Mouse (Mus musculus): ENCODE measurements around the gene Kctd12b. TPM values are rescaled to one million over a fixed set of nuclear protein-coding genes. Genes with fewer than 3 reads are reported as not detected.

The Kctd12b gene
- 5.4 and 6.3 TPM in 2 replicates for polyA plus RNA-seq (2015; fragmentation: Nextera tagmentation; extraction: Ambion mirVana)

DNA sequence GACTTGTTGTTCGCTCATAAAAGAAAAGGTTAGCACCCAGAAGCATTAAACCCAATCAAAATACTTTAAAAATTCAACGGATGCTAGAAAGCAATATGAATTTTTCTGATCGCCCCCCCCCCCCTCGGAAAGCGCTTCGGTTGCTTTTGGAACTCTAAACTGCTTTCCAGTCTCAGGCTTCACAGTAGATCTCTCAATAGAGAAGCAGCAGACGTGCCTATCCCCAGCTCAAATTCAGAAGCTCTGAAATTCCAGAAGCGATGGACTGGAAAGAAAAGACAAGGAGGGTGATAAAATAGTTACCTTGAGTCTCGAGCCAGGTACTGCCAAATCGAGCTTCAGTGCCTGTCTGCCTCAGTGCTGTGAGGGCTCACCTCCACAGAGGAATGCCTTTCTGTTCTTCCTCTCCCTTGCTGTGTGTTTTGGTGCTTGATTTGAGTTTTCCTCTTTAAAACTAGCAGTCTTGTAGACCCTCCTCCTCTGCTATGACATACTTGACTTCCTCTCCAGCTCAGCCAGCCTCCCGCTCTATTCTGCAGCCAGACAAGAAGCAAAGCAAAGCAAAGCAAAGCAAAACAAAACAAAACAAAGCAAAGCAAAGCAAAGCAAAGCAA lies at the start of gene Kctd12b:
Kctd12b (minus strand) TSS at position 610 of the 614 bp plus-strand sequence.
- Histone ChIP-seq H3K36me3 (ENCODE audit: control insufficient read depth, insufficient read depth) (no peaks in the 10 kb centered on the region), H3K27ac (ENCODE audit: low read length) (peak within 1 kb of the TSS; percentile 74), H3K4me3 (ENCODE audit: low read length) (peak within 1 kb of the TSS; percentile 57), H3K4me2 (ENCODE audit: low read depth, low read length) (peak within 1 kb of the TSS; percentile 57), H3K4me1 (ENCODE audit: control insufficient read depth, insufficient read depth, low read length) (no peaks in the 10 kb centered on the region), H3K9ac (ENCODE audit: low read length) (peak within 1 kb of the TSS; percentile 63), H3K27me3 (ENCODE audit: control insufficient read depth, insufficient read depth, low read length) (no peaks in the 10 kb centered on the region), H3K9me3 (replicated peaks; ENCODE audit: control insufficient read depth, low read length) (no peaks in the 10 kb centered on the region)
- no peak; the same call in 1 of the 2 replicates for ATAC-seq (replicated peaks; ENCODE audit: extremely low read depth, insufficient read depth, low FRiP score)
- 15% methylated on average over 11 of the region's 11 CpGs for WGBS

DNA sequence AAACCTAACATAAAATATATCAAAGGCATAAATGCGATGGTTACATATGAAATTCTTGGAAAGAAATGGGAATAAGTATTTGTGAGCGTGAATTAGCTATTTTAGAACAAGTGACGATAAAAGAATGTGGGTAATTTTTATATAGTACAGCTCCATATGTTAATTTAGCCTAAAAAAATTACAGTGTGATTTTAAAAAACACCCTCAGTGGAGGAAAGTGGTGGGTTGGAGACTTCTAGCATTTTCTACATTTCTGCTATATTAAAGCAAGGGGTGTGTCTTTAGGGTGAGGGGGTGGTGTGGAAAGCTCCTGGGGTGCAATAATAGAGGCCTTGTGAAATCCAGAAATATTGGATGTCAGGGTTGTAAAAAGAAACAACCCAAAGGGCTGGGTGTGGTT lies 46.3 kb upstream of the Kctd12b start:
- no peaks in the 10 kb centered on the region for H3K4me1 ChIP-seq (ENCODE audit: control insufficient read depth, insufficient read depth, low read length)
- no peak for ATAC-seq (replicated peaks; ENCODE audit: extremely low read depth, insufficient read depth, low FRiP score)
- no peaks in the 10 kb centered on the region for H3K27me3 ChIP-seq (ENCODE audit: control insufficient read depth, insufficient read depth, low read length)
- WGBS = 75% methylated on average over 3 of the region's 3 CpGs
- no peak overlapping the region for H3K27ac ChIP-seq (ENCODE audit: low read length)
- H3K36me3 ChIP-seq (ENCODE audit: control insufficient read depth, insufficient read depth) = no peaks in the 10 kb centered on the region; the same call in 1 of the 2 replicates
- no peak overlapping the region for H3K4me2 ChIP-seq (ENCODE audit: low read depth, low read length)
- H3K4me3 ChIP-seq (ENCODE audit: low read length) = no peak overlapping the region
- no peaks in the 10 kb centered on the region for H3K9me3 ChIP-seq (replicated peaks; ENCODE audit: control insufficient read depth, low read length)
- no peak overlapping the region for H3K9ac ChIP-seq (ENCODE audit: low read length)

DNA sequence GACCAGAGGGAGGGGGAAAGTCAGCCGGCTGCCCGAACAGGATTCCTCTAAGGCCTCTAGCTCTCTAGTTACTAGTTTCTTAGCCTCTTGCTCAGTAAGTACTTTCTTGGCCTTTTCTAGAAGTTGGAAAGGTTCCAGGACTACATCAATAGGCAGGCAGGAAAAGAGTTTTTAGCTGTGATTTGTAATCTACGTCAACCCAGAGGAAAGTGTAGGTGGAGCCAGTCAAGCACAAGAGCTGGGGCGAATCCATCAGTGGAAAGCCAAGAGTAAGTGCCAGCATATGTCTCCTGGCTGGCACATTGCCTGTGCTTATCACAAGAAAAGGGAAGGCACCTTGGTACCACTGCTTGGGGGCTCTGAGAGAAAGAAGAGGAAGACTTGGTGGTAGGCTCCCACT lies 39.5 kb upstream of the Kctd12b start:
- H3K36me3 ChIP-seq (ENCODE audit: control insufficient read depth, insufficient read depth) = 0 out of 2 replicates have a peak, but pooled peaks cover 2% of the 10 kb centered on the region
- H3K9ac ChIP-seq (ENCODE audit: low read length) = no peak overlapping the region
- no peak overlapping the region for H3K4me2 ChIP-seq (ENCODE audit: low read depth, low read length)
- no peak for ATAC-seq (replicated peaks; ENCODE audit: extremely low read depth, insufficient read depth, low FRiP score)
- H3K4me1 ChIP-seq (ENCODE audit: control insufficient read depth, insufficient read depth, low read length) = no peaks in the 10 kb centered on the region
- H3K27ac ChIP-seq (ENCODE audit: low read length) = no peak overlapping the region
- no peaks in the 10 kb centered on the region for H3K27me3 ChIP-seq (ENCODE audit: control insufficient read depth, insufficient read depth, low read length)
- WGBS = 64% methylated on average over 4 of the region's 4 CpGs
- H3K9me3 ChIP-seq (replicated peaks; ENCODE audit: control insufficient read depth, low read length) = no peaks in the 10 kb centered on the region
- H3K4me3 ChIP-seq (ENCODE audit: low read length) = no peak overlapping the region

DNA sequence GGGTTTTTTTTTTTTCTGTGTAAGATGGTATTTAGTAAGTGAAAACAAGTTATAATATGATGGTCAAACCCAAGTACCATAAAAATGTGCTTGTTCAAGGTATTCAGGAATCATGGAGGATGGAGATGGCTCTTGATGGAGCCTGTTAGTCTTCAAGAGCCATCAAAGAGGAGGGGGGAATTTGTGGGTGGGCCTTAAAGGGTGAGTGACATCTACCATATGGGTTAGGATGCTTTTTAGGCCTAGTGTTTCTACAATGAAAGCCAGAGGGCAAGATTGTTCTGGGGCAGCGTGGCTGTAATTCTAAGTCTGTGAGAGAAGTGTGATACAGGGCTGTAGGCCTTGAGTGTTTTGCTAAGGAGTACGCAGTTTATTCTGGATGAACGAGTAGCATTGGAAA lies 28.2 kb upstream of the Kctd12b start:
- H3K9me3 ChIP-seq (replicated peaks; ENCODE audit: control insufficient read depth, low read length) = no peaks in the 10 kb centered on the region
- H3K27ac ChIP-seq (ENCODE audit: low read length) = no peak overlapping the region
- ATAC-seq (replicated peaks; ENCODE audit: extremely low read depth, insufficient read depth, low FRiP score) = no peak
- peak overlapping the region; percentile 46 for H3K9ac ChIP-seq (ENCODE audit: low read length)
- WGBS = 39% methylated on average over 3 of the region's 3 CpGs
- H3K36me3 ChIP-seq (ENCODE audit: control insufficient read depth, insufficient read depth) = no peaks in the 10 kb centered on the region
- peak overlapping the region; percentile 63 for H3K4me2 ChIP-seq (ENCODE audit: low read depth, low read length)
- H3K4me3 ChIP-seq (ENCODE audit: low read length) = peak overlapping the region; percentile 47
- no peaks in the 10 kb centered on the region for H3K4me1 ChIP-seq (ENCODE audit: control insufficient read depth, insufficient read depth, low read length)
- no peaks in the 10 kb centered on the region for H3K27me3 ChIP-seq (ENCODE audit: control insufficient read depth, insufficient read depth, low read length)

DNA sequence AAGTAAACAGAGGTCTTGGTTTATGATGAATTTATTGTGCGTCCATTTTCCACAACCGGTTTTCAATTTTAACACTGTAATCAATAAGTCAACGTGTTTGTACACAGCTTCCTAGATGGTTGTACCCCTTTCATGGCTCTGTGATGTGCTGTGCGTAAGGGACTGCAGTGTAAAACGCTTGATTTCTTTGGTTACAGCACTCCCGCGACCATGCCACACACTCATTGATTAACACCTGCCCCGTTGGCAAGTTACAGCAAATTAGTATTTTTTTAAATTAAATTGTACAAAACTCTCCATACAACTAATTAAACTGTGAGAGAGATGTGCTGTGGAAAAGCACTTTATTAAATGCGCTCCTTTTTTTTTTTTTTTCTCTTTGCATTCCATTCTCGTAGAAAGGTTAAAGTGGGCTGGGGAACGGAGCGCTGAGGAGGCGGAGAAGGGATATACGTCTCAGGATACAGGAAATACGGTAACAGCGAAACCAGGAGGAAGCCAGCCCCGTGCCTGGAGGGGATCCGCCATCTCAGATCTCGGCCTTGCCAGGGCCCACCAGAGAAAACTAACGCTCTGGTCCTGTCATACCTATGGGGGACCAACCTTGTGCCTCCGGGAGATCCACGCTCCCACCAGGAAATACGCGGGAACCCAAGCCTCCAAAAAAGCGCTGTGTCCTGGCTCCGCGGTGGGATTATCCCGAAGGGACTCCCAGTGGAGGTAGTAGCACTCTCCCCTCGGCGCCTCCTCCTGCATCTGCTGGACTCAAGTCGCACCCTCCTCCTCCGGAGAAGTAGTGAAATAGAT lies 27.1 kb upstream of the Kctd12b start, which contains the start of gene Nbdy:
Nbdy (plus strand) TSS at position 481 of the 807 bp plus-strand sequence.
- 9% methylated on average over 32 of the region's 32 CpGs for WGBS
- H3K4me3 ChIP-seq (ENCODE audit: low read length) = peak within 1 kb of the TSS; percentile 70

DNA sequence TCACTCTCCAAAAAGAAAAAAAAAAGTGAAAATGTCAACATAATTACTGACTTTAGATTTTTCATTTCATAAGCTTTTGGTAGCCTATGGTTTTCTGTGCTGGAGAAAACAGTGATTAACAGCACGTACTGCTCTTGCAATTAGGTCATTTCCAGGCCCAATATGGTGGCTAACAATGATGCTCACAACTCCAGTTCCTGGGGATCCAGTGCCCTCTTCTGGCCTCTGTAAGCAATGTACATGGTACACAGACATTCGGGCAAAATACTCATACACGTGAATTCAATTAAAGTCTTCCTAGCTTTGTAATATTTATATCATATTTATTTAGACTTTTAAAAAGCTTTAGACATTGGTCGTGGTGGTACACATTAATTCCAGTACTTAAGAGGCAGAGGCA lies 23.4 kb upstream of the Kctd12b start:
- Histone ChIP-seq H3K27ac (ENCODE audit: low read length) (no peak overlapping the region), H3K27me3 (ENCODE audit: control insufficient read depth, insufficient read depth, low read length) (no peaks in the 10 kb centered on the region), H3K4me3 (ENCODE audit: low read length) (no peak overlapping the region), H3K4me2 (ENCODE audit: low read depth, low read length) (no peak overlapping the region), H3K9me3 (replicated peaks; ENCODE audit: control insufficient read depth, low read length) (no peaks in the 10 kb centered on the region), H3K36me3 (ENCODE audit: control insufficient read depth, insufficient read depth) (no peaks in the 10 kb centered on the region), H3K9ac (ENCODE audit: low read length) (no peak overlapping the region), H3K4me1 (ENCODE audit: control insufficient read depth, insufficient read depth, low read length) (no peaks in the 10 kb centered on the region)
- WGBS = 32% methylated on average over 4 of the region's 4 CpGs
- no peak for ATAC-seq (replicated peaks; ENCODE audit: extremely low read depth, insufficient read depth, low FRiP score)

More for the DNA sequence above, 27.1 kb upstream of the Kctd12b start, which contains the start of gene Nbdy:
- Histone ChIP-seq H3K4me2 (ENCODE audit: low read depth, low read length) (peak within 1 kb of the TSS; percentile 63), H3K4me1 (ENCODE audit: control insufficient read depth, insufficient read depth, low read length) (no peaks in the 10 kb centered on the region), H3K9me3 (replicated peaks; ENCODE audit: control insufficient read depth, low read length) (no peaks in the 10 kb centered on the region), H3K9ac (ENCODE audit: low read length) (peak within 1 kb of the TSS; percentile 78), H3K27me3 (ENCODE audit: control insufficient read depth, insufficient read depth, low read length) (no peaks in the 10 kb centered on the region), H3K36me3 (ENCODE audit: control insufficient read depth, insufficient read depth) (no peaks in the 10 kb centered on the region), H3K27ac (ENCODE audit: low read length) (peak within 1 kb of the TSS; percentile 78)
- peak; percentile 94 for ATAC-seq (replicated peaks; ENCODE audit: extremely low read depth, insufficient read depth, low FRiP score)

DNA sequence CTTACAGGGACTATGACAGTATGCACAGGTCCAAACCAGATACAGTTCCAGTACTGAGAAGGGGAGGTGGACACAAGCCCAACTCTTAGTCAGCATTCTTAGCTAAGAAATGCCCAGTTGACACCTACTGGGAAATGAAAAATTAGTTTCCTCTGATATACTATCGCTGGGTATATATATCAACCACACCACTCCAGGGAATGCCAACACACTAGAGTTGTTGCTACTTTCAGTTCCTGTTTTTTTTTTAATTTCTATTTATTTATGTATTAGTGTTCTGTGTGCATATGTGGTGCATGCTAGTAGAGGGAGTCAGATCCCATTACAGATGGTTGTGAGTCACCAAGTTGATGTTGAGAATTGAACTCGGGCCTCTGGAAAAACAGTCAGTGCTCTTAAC lies 20.5 kb upstream of the Kctd12b start:
- Histone ChIP-seq H3K9ac (ENCODE audit: low read length) (no peak overlapping the region), H3K4me2 (ENCODE audit: low read depth, low read length) (no peak overlapping the region), H3K27me3 (ENCODE audit: control insufficient read depth, insufficient read depth, low read length) (no peaks in the 10 kb centered on the region), H3K27ac (ENCODE audit: low read length) (no peak overlapping the region), H3K9me3 (replicated peaks; ENCODE audit: control insufficient read depth, low read length) (no peaks in the 10 kb centered on the region), H3K4me1 (ENCODE audit: control insufficient read depth, insufficient read depth, low read length) (no peaks in the 10 kb centered on the region), H3K4me3 (ENCODE audit: low read length) (no peak overlapping the region), H3K36me3 (ENCODE audit: control insufficient read depth, insufficient read depth) (no peaks in the 10 kb centered on the region)
- ATAC-seq (replicated peaks; ENCODE audit: extremely low read depth, insufficient read depth, low FRiP score) = no peak
- 79% methylated on average over 2 of the region's 2 CpGs for WGBS

DNA sequence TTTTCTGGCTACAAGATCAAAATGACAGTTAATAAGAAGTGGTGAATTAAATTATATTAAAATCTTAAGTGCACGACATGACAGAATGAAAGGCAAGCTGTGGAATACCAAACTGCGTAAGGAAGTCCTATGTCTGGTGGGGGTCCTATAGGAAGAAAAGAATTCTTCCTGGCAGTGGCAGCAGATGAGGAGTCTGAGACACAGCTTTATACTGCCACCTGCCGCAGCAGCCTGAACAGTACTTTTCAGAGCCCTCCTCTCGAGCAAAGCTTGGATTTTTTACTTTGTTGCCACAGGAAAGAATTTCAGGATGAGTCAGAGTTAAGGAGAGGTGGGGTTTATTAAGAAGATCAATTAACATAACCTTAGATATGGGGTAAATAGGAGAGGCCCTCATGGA lies 11.5 kb upstream of the Kctd12b start:
- H3K9ac ChIP-seq (ENCODE audit: low read length) = no peak overlapping the region
- no peak overlapping the region for H3K4me3 ChIP-seq (ENCODE audit: low read length)
- 27% methylated on average over 4 of the region's 4 CpGs for WGBS
- no peak overlapping the region for H3K4me2 ChIP-seq (ENCODE audit: low read depth, low read length)
- H3K27ac ChIP-seq (ENCODE audit: low read length) = no peak overlapping the region
- H3K9me3 ChIP-seq (replicated peaks; ENCODE audit: control insufficient read depth, low read length) = no peaks in the 10 kb centered on the region
- H3K36me3 ChIP-seq (ENCODE audit: control insufficient read depth, insufficient read depth) = no peaks in the 10 kb centered on the region
- no peaks in the 10 kb centered on the region for H3K4me1 ChIP-seq (ENCODE audit: control insufficient read depth, insufficient read depth, low read length)
- no peak for ATAC-seq (replicated peaks; ENCODE audit: extremely low read depth, insufficient read depth, low FRiP score)
- H3K27me3 ChIP-seq (ENCODE audit: control insufficient read depth, insufficient read depth, low read length) = no peaks in the 10 kb centered on the region

DNA sequence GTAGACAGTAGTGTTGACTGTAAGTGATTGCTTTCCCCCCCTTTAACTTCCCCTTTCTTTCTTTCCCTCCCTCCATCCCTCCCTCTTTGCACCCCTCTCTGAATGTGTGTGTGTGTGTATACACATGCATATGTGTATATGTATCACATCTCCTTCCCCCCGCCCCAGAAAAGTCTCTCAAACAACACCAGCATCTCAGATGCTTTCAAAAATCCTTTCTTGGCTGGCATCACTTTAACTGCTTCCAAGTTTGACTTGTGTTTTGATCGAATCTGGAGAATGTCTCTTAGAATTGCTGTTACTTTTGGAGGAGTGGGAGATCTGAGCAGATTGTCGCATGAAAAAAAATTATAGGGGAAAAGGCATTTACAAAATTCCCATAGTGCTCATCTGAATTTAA lies 4.3 kb upstream of the Kctd12b start:
- no peaks in the 10 kb centered on the region for H3K9me3 ChIP-seq (replicated peaks; ENCODE audit: control insufficient read depth, low read length)
- ATAC-seq (replicated peaks; ENCODE audit: extremely low read depth, insufficient read depth, low FRiP score) = no peak
- no peak overlapping the region for H3K4me2 ChIP-seq (ENCODE audit: low read depth, low read length)
- H3K27ac ChIP-seq (ENCODE audit: low read length) = no peak overlapping the region
- H3K9ac ChIP-seq (ENCODE audit: low read length) = no peak overlapping the region
- H3K4me1 ChIP-seq (ENCODE audit: control insufficient read depth, insufficient read depth, low read length) = no peaks in the 10 kb centered on the region
- H3K27me3 ChIP-seq (ENCODE audit: control insufficient read depth, insufficient read depth, low read length) = no peaks in the 10 kb centered on the region
- WGBS = 77% methylated on average over 3 of the region's 3 CpGs
- no peaks in the 10 kb centered on the region for H3K36me3 ChIP-seq (ENCODE audit: control insufficient read depth, insufficient read depth)
- no peak overlapping the region for H3K4me3 ChIP-seq (ENCODE audit: low read length)

All from heart, embryonic 16.5 days (tissue).